Mouse (Mus musculus): ENCODE measurements around the gene D10Jhu81e.

- TF ChIP-seq CTCF (IDR thresholded peaks at IDR 0.05; ENCODE audit: insufficient read depth, low read length) (no peak), POLR2A (IDR thresholded peaks at IDR 0.05; ENCODE audit: borderline replicate concordance, extremely low read depth, low read depth, low read length) (no peak)
These were observed 2.0 kb upstream of the D10Jhu81e start for GRCm38 (mm10) chr10:78171581-78171980.
